Comparison of ENCODE assay signal across 22 mouse cellular contexts in genomic region chr13:114202806-114203570, GRCm38 (mm10).
"Had no signal": no experiment of that assay in that cellular context is flagged by ENCODE, and none has a peak within 500 bp of the region (broad histone marks: within the 10 kb centered on the region; RNA-seq: fewer than 3 reads in every experiment).

No protein-coding gene starts in this region.

- H3K4me2 ChIP-seq: kidney, embryonic 15.5 days; limb, embryonic 12.5 days; limb, embryonic 15.5 days; liver, embryonic 11.5 days; lung, embryonic 14.5 days; midbrain, embryonic 12.5 days; midbrain, embryonic 15.5 days; neural tube, embryonic 12.5 days; neural tube, embryonic 15.5 days; stomach, embryonic 15.5 days had no signal

- H3K4me1 ChIP-seq: kidney, embryonic 15.5 days; midbrain, embryonic 12.5 days; midbrain, embryonic 15.5 days; neural tube, embryonic 12.5 days; neural tube, embryonic 15.5 days had no signal

- H3K4me3 ChIP-seq: kidney, embryonic 15.5 days; limb, embryonic 12.5 days; limb, embryonic 15.5 days; midbrain, embryonic 12.5 days; midbrain, embryonic 15.5 days; neural tube, embryonic 12.5 days; neural tube, embryonic 15.5 days; stomach, embryonic 15.5 days had no signal

- H3K36me3 ChIP-seq: kidney, embryonic 15.5 days; limb, embryonic 12.5 days; limb, embryonic 15.5 days; midbrain, embryonic 12.5 days; midbrain, embryonic 15.5 days; neural tube, embryonic 12.5 days; neural tube, embryonic 15.5 days; stomach, embryonic 15.5 days had no signal

- H3K27me3 ChIP-seq: kidney, embryonic 15.5 days; limb, embryonic 12.5 days; limb, embryonic 15.5 days; midbrain, embryonic 12.5 days; midbrain, embryonic 15.5 days; neural tube, embryonic 12.5 days; neural tube, embryonic 15.5 days; stomach, embryonic 15.5 days had no signal

- DNase-seq: kidney, adult 8-10 months; kidney, postnatal 14 days; kidney, postnatal 4 days; left cerebral cortex, postnatal 4 days; liver, postnatal 0 days; lung, embryonic 14.5 days; retina, postnatal 1 day; right cerebral cortex, postnatal 25 days; spleen, adult 18-20 months; thymus, postnatal 25 days had no signal

- ATAC-seq: liver, postnatal 0 days; lung, postnatal 0 days; midbrain, embryonic 15.5 days had no signal

- H3K27ac ChIP-seq: kidney, embryonic 15.5 days; limb, embryonic 12.5 days; limb, embryonic 15.5 days; liver, embryonic 14.5 days; macrophage; midbrain, embryonic 12.5 days; midbrain, embryonic 15.5 days; neural tube, embryonic 12.5 days; neural tube, embryonic 15.5 days; stomach, embryonic 15.5 days had no signal

- H3K9ac ChIP-seq: kidney, embryonic 15.5 days; limb, embryonic 12.5 days; limb, embryonic 15.5 days; liver, embryonic 14.5 days; liver, postnatal 0 days; lung, embryonic 14.5 days; midbrain, embryonic 12.5 days; midbrain, embryonic 15.5 days; neural tube, embryonic 12.5 days; neural tube, embryonic 15.5 days; stomach, embryonic 15.5 days had no signal

- H3K9me3 ChIP-seq: kidney, embryonic 15.5 days; limb, embryonic 12.5 days; limb, embryonic 15.5 days; midbrain, embryonic 12.5 days; midbrain, embryonic 15.5 days; neural tube, embryonic 12.5 days; neural tube, embryonic 15.5 days; stomach, embryonic 15.5 days had no signal
